Mouse (Mus musculus) cerebellum, postnatal 4 days (tissue): Measurements from ENCODE around the gene Matk.
A peak's percentile ranks its signal among the peaks of the same experiment; 100 is the strongest.

Experiments used
- DNase-seq, 2 experiments: peaks; one replicate each; pipeline ENCODE4 v3.0.0; 2022; ENCODE audit warnings: low spot score in 2 of 2, mixed read lengths in 1 of 2

The Matk gene

GRCm38 (mm10) chr10:81242021-81242420 is 10.7 kb upstream of the Matk start:
- no peak for DNase-seq

- no peak for DNase-seq
These were observed 8.6 kb upstream of the Matk start for GRCm38 (mm10) chr10:81244146-81244545.

GRCm38 (mm10) chr10:81244595-81244994 is 8.1 kb upstream of the Matk start:
- peak; percentile 83 to 91 for DNase-seq

GRCm38 (mm10) chr10:81245166-81245565 is 7.6 kb upstream of the Matk start:
- no peak for DNase-seq

- no peak for DNase-seq
These were observed 4.9 kb upstream of the Matk start for GRCm38 (mm10) chr10:81247804-81248203.

GRCm38 (mm10) chr10:81249442-81249841 is 3.3 kb upstream of the Matk start:
- no peak for DNase-seq

- no peak for DNase-seq
These were observed 2.2 kb downstream of the Matk start for GRCm38 (mm10) chr10:81254886-81255285.

GRCm38 (mm10) chr10:81257158-81258039 is 4.7 kb downstream of the Matk start:
- no peak for DNase-seq

- DNase-seq, result no peak
These were observed 6.6 kb downstream of the Matk start for GRCm38 (mm10) chr10:81259225-81259884.

- DNase-seq, result no peak
These were observed 8.3 kb downstream of the Matk start for GRCm38 (mm10) chr10:81261025-81261424.

- DNase-seq, result no peak
These were observed 12.8 kb downstream of the Matk start for GRCm38 (mm10) chr10:81265540-81265939.

- DNase-seq, result peak; percentile 75 to 93
These were observed 13.7 kb downstream of the Matk start, which contains the start of the genes Mrpl54 and Apba3 for GRCm38 (mm10) chr10:81266211-81267105. Gene Mrpl54, minus strand, starts transcription at chr10:81266934. Gene Apba3, plus strand, starts transcription at chr10:81266960.

- DNase-seq, result peak in 1 of 2 experiments; percentile 64
These were observed 15.3 kb downstream of the Matk start for GRCm38 (mm10) chr10:81268056-81268455.

- DNase-seq, result no peak
These were observed 16.1 kb downstream of the Matk start for GRCm38 (mm10) chr10:81268643-81269412.

GRCm38 (mm10) chr10:81272356-81272755 is 19.6 kb downstream of the Matk start:
- no peak for DNase-seq

- DNase-seq, result no peak
These were observed 21.1 kb downstream of the Matk start for GRCm38 (mm10) chr10:81273842-81274241.

- DNase-seq, result peak in 1 of 2 experiments; percentile 56
These were observed 24.9 kb downstream of the Matk start for GRCm38 (mm10) chr10:81277676-81278075.

- DNase-seq, result no peak
These were observed 26.8 kb downstream of the Matk start for GRCm38 (mm10) chr10:81279496-81279895.

GRCm38 (mm10) chr10:81284189-81284588 is 31.5 kb downstream of the Matk start:
- DNase-seq, result no peak

- DNase-seq, result no peak
These were observed 32.0 kb downstream of the Matk start for GRCm38 (mm10) chr10:81284719-81285118.
